Mouse (Mus musculus) liver, embryonic 16.5 days (tissue): ENCODE results near the gene Krt86. TPM values are rescaled to one million over a fixed set of nuclear protein-coding genes. Genes with fewer than 3 reads are reported as not detected.

ENCODE experiments used
- ATAC-seq: fragments of 200-750 bp; cut with Nextera tagmentation; 2 replicates; pipeline ENCODE4 v1.8.0; 2017; ENCODE audit warnings: low read depth, mild to moderate bottlenecking, moderate number of reproducible peaks, moderate library complexity
- H3K27ac ChIP-seq: fragments of 300-500 bp; sonication (generic); 2 replicates; pipeline ENCODE4 v1.5.1; 2014; ENCODE audit warnings: mild to moderate bottlenecking, low read length
- H3K27me3 ChIP-seq: fragments of 300-500 bp; sonication (generic); 2 replicates; pipeline ENCODE4 v1.6.1; 2014; ENCODE audit warnings: low read depth, low read length, mixed read lengths; ENCODE audit not compliant: control insufficient read depth, insufficient read depth
- H3K36me3 ChIP-seq: fragments of 300-500 bp; sonication (generic); 2 replicates; pipeline ENCODE4 v1.6.1; 2014; ENCODE audit warnings: mild to moderate bottlenecking; ENCODE audit not compliant: control insufficient read depth, insufficient read depth
- H3K4me1 ChIP-seq: fragments of 300-500 bp; sonication (generic); 2 replicates; pipeline ENCODE4 v1.6.1; 2014; ENCODE audit warnings: low read depth, low read length, mixed read lengths; ENCODE audit not compliant: control insufficient read depth
- H3K4me2 ChIP-seq: fragments of 300-500 bp; sonication (generic); 2 replicates; pipeline ENCODE4 v1.6.1; 2014; ENCODE audit warnings: low read depth, low read length, mixed read lengths
- H3K4me3 ChIP-seq: fragments of 300-500 bp; sonication (generic); 2 replicates; pipeline ENCODE4 v1.5.1; 2014; ENCODE audit warnings: low read depth, mild to moderate bottlenecking, low read length
- H3K9ac ChIP-seq: fragments of 300-500 bp; sonication (generic); 2 replicates; pipeline ENCODE4 v1.6.1; 2014; ENCODE audit warnings: low read depth, low read length
- H3K9me3 ChIP-seq: fragments of 300-500 bp; sonication (generic); replicated peaks from 2 replicates; pipeline ENCODE4 v1.6.1; 2016; ENCODE audit warnings: low read length; ENCODE audit not compliant: control insufficient read depth
- WGBS: fragments of 180-500 bp; shearing (Covaris S2); extraction: QIAGEN DNeasy Blood & Tissue Kit; methylation state at CpG from one replicate; pipeline ENCODE4 v1.1.7; 2014; ENCODE audit not compliant: insufficient replicate concordance; 5-methylcytosine and 5-hydroxymethylcytosine counted together
- polyA plus RNA-seq: library from polyadenylated mRNA; unstranded; fragments of >200 nt; fragmentation: Nextera tagmentation; extraction: Ambion mirVana; gene quantifications from 2 replicates; pipeline ENCODE4 v1.2.1, GENCODE M21; 2015

Krt86 gene
- polyA plus RNA-seq, 1 experiment from 2014 or later: not detected

GRCm38 (mm10) chr15:101455292-101455691 lies 18.0 kb upstream of the Krt86 start:
- Histone ChIP-seq H3K27ac (no peak overlapping the region), H3K4me2 (no peak overlapping the region), H3K36me3 (no peaks in the 10 kb centered on the region), H3K9me3 (no peaks in the 10 kb centered on the region), H3K4me3 (no peak overlapping the region), H3K9ac (no peak overlapping the region), H3K4me1 (no peaks in the 10 kb centered on the region), H3K27me3 (no peaks in the 10 kb centered on the region)
- WGBS: 64% methylated on average over 2 of the region's 2 CpGs
- no peak for ATAC-seq

- H3K4me1 ChIP-seq: no peaks in the 10 kb centered on the region
- WGBS: 67% methylated on average over 6 of the region's 6 CpGs
- H3K27ac ChIP-seq: no peak overlapping the region
- H3K4me2 ChIP-seq: no peak overlapping the region
- H3K36me3 ChIP-seq: no peaks in the 10 kb centered on the region
- ATAC-seq: no peak
- no peaks in the 10 kb centered on the region for H3K27me3 ChIP-seq
- H3K4me3 ChIP-seq: no peak overlapping the region
- no peaks in the 10 kb centered on the region for H3K9me3 ChIP-seq
- no peak overlapping the region for H3K9ac ChIP-seq
These were observed 17.4 kb upstream of the Krt86 start for GRCm38 (mm10) chr15:101455891-101456290.

GRCm38 (mm10) chr15:101458361-101458930 lies 14.8 kb upstream of the Krt86 start:
- Histone ChIP-seq H3K4me1 (no peaks in the 10 kb centered on the region), H3K9ac (no peak overlapping the region), H3K4me2 (no peak overlapping the region), H3K27ac (no peak overlapping the region), H3K36me3 (no peaks in the 10 kb centered on the region), H3K27me3 (no peaks in the 10 kb centered on the region), H3K4me3 (no peak overlapping the region), H3K9me3 (no peaks in the 10 kb centered on the region)
- WGBS: 59% methylated on average over 16 of the region's 16 CpGs
- ATAC-seq: no peak

GRCm38 (mm10) chr15:101459283-101459682 lies 14.0 kb upstream of the Krt86 start:
- H3K4me3 ChIP-seq: no peak overlapping the region
- H3K36me3 ChIP-seq: no peaks in the 10 kb centered on the region
- H3K9ac ChIP-seq: no peak overlapping the region
- WGBS: 58% methylated on average over 14 of the region's 14 CpGs
- no peaks in the 10 kb centered on the region for H3K4me1 ChIP-seq
- no peak overlapping the region for H3K27ac ChIP-seq
- no peaks in the 10 kb centered on the region for H3K27me3 ChIP-seq
- no peaks in the 10 kb centered on the region for H3K9me3 ChIP-seq
- no peak overlapping the region for H3K4me2 ChIP-seq
- ATAC-seq: no peak

GRCm38 (mm10) chr15:101463651-101464050 lies 9.6 kb upstream of the Krt86 start, which contains the start of gene Krt81:
Gene Krt81, minus strand, starts transcription at chr15:101463751.
- no peaks in the 10 kb centered on the region for H3K9me3 ChIP-seq
- H3K4me2 ChIP-seq: no peak within 1 kb of the TSS
- no peak for ATAC-seq
- no peaks in the 10 kb centered on the region for H3K36me3 ChIP-seq
- H3K4me3 ChIP-seq: no peak within 1 kb of the TSS
- 74% methylated on average over 13 of the region's 13 CpGs for WGBS
- H3K27me3 ChIP-seq: no peaks in the 10 kb centered on the region
- H3K4me1 ChIP-seq: no peaks in the 10 kb centered on the region
- no peak within 1 kb of the TSS for H3K27ac ChIP-seq
- no peak within 1 kb of the TSS for H3K9ac ChIP-seq

- Histone ChIP-seq H3K4me2 (no peak overlapping the region), H3K4me1 (no peaks in the 10 kb centered on the region), H3K27ac (no peak overlapping the region), H3K27me3 (no peaks in the 10 kb centered on the region), H3K9me3 (no peaks in the 10 kb centered on the region), H3K36me3 (no peaks in the 10 kb centered on the region), H3K9ac (no peak overlapping the region), H3K4me3 (no peak overlapping the region)
- no peak for ATAC-seq
- WGBS: 35% methylated on average over 4 of the region's 4 CpGs
These were observed 4.2 kb upstream of the Krt86 start for GRCm38 (mm10) chr15:101469093-101469492.

- WGBS: 9% methylated on average over 31 of the region's 31 CpGs
- Histone ChIP-seq H3K9me3 (no peaks in the 10 kb centered on the region), H3K27ac (no peak overlapping the region), H3K9ac (no peak overlapping the region), H3K4me2 (peak overlapping the region; percentile 6; the same call in 1 of the 2 replicates), H3K36me3 (no peaks in the 10 kb centered on the region), H3K4me1 (no peaks in the 10 kb centered on the region), H3K4me3 (0 out of 2 replicates have a peak overlapping the region, but pooled peaks have one; percentile 5), H3K27me3 (peaks cover 8% of the 10 kb centered on the region)
- no peak for ATAC-seq
These were observed 5.9 kb downstream of the Krt86 start for GRCm38 (mm10) chr15:101479007-101479665.

- no peaks in the 10 kb centered on the region for H3K36me3 ChIP-seq
- no peaks in the 10 kb centered on the region for H3K4me1 ChIP-seq
- H3K27ac ChIP-seq: no peak overlapping the region
- peaks cover 8% of the 10 kb centered on the region for H3K27me3 ChIP-seq
- WGBS: 34% methylated on average over 11 of the region's 11 CpGs
- peak overlapping the region; percentile 6; the same call in 1 of the 2 replicates for H3K4me2 ChIP-seq
- H3K4me3 ChIP-seq: no peak overlapping the region
- no peaks in the 10 kb centered on the region for H3K9me3 ChIP-seq
- H3K9ac ChIP-seq: no peak overlapping the region
- ATAC-seq: no peak
These were observed 6.4 kb downstream of the Krt86 start for GRCm38 (mm10) chr15:101479666-101480060.

- no peaks in the 10 kb centered on the region for H3K9me3 ChIP-seq
- H3K4me2 ChIP-seq: no peak overlapping the region
- no peak overlapping the region for H3K27ac ChIP-seq
- peaks cover 8% of the 10 kb centered on the region for H3K27me3 ChIP-seq
- no peak overlapping the region for H3K9ac ChIP-seq
- no peaks in the 10 kb centered on the region; the same call in 1 of the 2 replicates for H3K4me1 ChIP-seq
- H3K36me3 ChIP-seq: no peaks in the 10 kb centered on the region
- ATAC-seq: no peak
- no peak overlapping the region for H3K4me3 ChIP-seq
- 20% methylated on average over 4 of the region's 4 CpGs for WGBS
These were observed 8.8 kb downstream of the Krt86 start for GRCm38 (mm10) chr15:101482056-101482455.
